Mouse (Mus musculus): ENCODE measurements around the gene Cct7.

Gene Cct7

GRCm38 (mm10) chr6:85502103-85502910 is 51.0 kb downstream of the Cct7 start:
- DNase-seq (ENCODE audit: low read depth, low spot score) = peak; percentile 53

- peak; percentile 91 for DNase-seq (ENCODE audit: low read depth, low spot score)
Measured at GRCm38 (mm10) chr6:85502911-85503250, 51.6 kb downstream of the Cct7 start, which contains the start of gene Fbxo41. TSS of gene Fbxo41 (minus strand) at chr6:85502994.

- peak; percentile 43 for DNase-seq (ENCODE audit: low read depth, low spot score)
Measured at GRCm38 (mm10) chr6:85504908-85505307, 53.6 kb downstream of the Cct7 start.

GRCm38 (mm10) chr6:85508602-85509001 is 57.3 kb downstream of the Cct7 start:
- DNase-seq (ENCODE audit: low read depth, low spot score) = peak; percentile 64

GRCm38 (mm10) chr6:85510476-85510875 is 59.2 kb downstream of the Cct7 start:
- DNase-seq (ENCODE audit: low read depth, low spot score) = peak; percentile 91

- peak; percentile 42 for DNase-seq (ENCODE audit: low read depth, low spot score)
Measured at GRCm38 (mm10) chr6:85511286-85512055, 60.2 kb downstream of the Cct7 start.

- no peak for DNase-seq (ENCODE audit: low read depth, low spot score)
Measured at GRCm38 (mm10) chr6:85512056-85512440, 60.7 kb downstream of the Cct7 start.

- peak; percentile 46 for DNase-seq (ENCODE audit: low read depth, low spot score)
Measured at GRCm38 (mm10) chr6:85512577-85513530, 61.5 kb downstream of the Cct7 start.

GRCm38 (mm10) chr6:85513531-85513910 is 62.2 kb downstream of the Cct7 start, which contains the start of gene Egr4:
TSS of gene Egr4 (minus strand) at chr6:85513589.
- DNase-seq (ENCODE audit: low read depth, low spot score) = peak; percentile 97

GRCm38 (mm10) chr6:85515941-85516340 is 64.6 kb downstream of the Cct7 start:
- peak; percentile 97 for DNase-seq (ENCODE audit: low read depth, low spot score)
